Mouse (Mus musculus) frontal cortex, adult (tissue): ENCODE data around the gene Bcar3.
A peak's percentile ranks its signal among the peaks of the same experiment; 100 is the strongest.
"Not testable (repeated sequence)": the region's sequence is repeated elsewhere in the genome, so short reads cannot be mapped to it uniquely, and the experiment has no call there.

Experiments
- ATAC-seq: cut with Nextera tagmentation; 2 replicates; pipeline ENCODE4 v1.9.2; 2017; ENCODE audit warnings: mild to moderate bottlenecking, moderate library complexity, mixed read lengths; ENCODE audit not compliant: low TSS enrichment

The Bcar3 gene

DNA sequence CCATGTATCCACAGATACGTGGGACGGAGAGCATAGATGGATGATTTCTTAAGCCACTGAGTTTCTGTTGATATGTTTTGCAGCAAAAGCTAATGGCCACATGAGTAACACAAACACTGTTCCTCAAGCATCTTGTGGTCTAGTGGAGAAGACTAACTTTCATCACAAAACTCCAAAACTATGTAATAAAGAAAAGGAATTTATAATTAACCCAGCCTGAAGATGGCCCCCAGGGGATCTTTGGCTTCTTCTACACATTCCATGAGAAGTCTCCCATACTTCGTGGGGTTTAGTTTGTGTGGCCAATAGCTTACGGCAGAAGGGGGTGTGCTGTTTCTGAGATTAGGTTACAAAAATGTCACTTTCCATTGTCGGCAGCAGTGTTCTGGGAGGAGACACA lies 92.5 kb downstream of the Bcar3 start:
- ATAC-seq = no peak

DNA sequence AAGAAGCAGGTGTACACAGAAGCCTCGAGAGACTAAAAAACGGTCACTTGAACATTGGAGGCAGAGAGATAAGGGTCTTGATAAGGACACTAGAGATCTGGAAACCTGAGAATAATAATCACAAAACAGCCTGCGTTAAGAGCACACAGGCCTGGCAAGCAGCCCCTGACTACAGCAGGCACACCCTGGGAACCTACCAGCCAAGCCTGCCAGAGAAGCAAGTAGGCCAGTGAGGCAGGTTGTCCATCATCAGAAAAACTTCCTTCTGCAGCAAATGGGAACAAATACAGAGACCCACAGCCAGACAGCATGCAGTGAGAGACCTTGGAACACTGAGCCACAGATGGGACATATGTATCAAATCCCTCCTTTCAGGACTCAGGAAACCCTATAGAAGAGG lies 93.8 kb downstream of the Bcar3 start:
- no peak for ATAC-seq

DNA sequence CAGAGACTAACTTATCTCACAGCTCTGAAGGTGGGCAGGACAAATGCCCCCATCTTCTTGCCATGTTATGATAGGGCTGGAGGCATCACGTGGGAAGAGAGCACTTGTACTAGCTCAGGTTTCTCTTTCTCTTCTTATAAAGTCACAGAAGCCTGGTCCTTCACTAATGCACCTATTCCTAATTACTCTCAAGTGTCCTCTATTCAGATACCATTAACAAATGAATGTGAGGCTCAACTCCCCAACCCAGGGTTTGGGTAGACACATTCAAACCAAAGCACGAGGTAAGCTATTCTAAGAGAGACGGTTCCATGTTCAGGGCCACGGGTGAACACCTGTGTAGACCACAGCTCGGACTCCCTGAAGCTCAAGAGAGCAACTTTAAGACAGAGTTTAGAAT lies 96.0 kb downstream of the Bcar3 start:
- no peak for ATAC-seq

DNA sequence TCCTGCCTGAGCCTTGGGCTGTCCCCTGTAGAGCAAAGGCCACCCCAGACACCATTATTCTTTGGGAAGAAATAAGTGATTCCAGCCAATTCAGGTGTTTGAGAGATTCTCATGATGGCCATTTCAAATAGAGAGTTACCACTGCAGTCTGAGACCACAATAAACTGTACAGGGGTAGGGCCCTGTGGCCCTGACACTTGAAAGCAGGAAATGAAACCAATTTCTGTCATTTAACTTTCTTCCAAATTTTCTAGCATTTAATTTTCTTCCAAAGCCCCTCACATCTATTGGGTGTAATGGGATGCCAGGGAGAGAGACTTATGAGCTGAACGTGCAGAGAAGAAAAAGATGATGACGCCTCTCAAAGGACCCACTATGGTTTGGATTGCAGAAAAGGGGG lies 97.2 kb downstream of the Bcar3 start:
- no peak for ATAC-seq

DNA sequence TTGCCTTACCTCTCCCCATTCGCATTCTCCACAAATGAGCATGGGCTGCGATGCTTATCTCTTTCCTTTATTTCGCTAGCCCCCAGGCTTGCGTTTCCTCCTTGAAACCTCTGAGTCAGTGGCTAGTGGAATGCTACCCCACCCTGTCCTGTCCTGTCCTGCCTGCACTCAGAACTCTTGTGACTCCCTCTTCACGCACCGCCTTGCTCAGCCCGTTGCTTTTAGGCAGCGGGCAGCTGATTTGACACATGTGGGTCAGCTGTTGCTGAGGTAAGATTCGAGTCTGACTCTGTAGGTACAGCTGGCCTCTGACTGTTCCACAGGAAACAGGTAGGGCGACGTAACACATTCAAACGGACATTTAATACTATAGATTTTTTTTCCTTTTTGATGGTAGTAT lies 97.9 kb downstream of the Bcar3 start:
- no peak for ATAC-seq

DNA sequence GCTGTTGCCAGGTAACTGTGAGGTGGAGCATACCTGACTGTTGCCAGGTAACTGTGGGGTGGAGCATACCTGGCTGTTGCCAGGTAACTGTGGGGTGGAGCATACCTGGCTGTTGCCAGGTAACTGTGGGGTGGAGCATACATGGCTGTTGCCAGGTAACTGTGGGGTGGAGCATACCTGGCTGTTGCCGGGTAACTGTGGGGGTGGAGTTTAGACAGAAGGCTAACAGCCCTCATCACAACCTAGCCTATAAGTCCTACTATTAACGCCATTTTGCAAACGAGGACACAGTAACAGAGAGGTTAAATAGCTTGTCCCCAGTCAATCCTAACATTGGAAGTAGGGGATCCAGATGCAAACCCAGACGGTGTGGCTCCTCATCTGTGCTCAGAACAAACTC lies 99.5 kb downstream of the Bcar3 start:
- not testable (repeated sequence) for ATAC-seq

DNA sequence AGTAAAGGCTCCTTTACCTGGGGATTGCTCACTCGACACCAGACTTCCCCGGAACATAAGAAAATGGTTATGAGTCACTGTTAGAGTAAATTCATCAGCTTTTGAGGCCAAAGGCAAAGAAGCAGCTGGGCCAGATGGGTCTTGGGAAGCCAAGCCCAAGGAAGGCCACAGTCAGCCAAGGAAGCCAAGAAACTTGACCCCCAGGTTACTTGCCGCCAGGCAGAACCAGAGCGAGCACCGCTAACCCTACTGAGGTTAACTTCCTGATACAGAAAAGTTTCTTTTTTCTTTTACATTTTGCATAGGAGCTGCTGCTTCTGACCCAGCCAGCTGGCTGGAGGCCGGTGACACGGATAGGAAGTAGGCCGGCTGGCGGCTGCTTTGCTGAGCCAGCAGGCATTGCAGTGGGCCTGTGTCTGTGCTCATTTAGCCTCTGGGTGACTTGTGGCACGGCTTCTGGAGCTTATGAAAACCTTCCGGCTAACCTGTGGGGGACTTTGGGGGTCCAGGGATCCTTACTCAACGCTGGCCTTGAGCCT lies 100.0 kb downstream of the Bcar3 start:
- peak; percentile 70 for ATAC-seq

DNA sequence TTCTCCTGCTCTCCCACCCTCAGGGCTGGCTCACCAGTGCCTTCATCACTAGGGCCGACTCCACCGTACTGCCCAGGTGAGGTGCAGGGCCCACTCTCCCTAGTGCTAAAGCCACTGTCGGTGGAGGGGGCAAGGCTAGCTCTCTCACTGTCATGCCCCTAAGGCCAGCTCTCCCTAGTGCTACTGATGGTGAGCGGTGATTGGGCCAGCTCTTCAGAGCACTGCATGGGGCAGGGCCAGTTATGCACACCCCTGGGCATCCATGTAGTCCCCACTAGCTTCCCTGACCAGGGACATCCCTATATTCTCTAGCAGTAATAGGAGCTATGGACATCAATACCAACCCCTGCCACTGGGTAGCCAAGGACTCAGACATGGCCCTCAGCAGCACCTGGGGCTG lies 103.0 kb downstream of the Bcar3 start:
- no peak for ATAC-seq

DNA sequence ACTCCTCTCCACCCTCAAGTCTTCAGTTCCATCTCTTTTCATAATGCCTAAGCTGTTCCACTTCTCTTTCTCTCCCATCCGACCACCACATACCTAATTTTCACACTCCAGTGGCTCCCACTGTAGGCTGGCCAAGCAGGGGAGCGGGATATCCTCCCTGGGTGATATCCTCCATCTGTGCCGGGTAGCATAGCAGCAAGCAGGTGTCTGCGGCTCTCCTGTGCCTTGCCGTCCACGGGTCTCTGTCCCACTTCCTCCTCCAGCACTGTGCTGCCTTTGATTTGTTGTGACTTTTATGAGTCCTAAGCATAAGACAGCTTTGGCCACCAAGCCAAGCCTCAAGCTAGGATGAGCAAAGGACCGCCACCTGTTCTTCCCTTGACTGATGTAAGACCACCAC lies 103.5 kb downstream of the Bcar3 start:
- ATAC-seq = no peak

DNA sequence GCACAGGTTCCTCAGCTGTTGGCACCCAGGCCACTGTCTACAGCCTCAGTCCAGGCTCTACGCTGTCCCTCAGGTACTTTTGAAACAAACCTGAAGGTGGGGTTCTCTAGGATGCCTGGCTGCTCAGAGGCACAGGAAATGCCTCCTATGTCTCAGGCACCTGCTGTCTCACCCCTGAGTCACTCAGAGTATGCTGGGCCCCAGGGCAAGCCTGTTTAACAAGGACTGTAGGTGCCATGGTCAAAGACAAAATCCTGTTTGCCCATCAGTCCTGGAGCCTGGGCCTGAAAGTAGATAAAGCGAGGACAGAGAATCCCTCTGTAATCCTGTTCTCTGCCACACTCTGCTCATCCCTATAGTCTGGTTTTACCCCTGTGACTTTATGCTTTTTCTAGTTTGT lies 107.1 kb downstream of the Bcar3 start:
- no peak for ATAC-seq

DNA sequence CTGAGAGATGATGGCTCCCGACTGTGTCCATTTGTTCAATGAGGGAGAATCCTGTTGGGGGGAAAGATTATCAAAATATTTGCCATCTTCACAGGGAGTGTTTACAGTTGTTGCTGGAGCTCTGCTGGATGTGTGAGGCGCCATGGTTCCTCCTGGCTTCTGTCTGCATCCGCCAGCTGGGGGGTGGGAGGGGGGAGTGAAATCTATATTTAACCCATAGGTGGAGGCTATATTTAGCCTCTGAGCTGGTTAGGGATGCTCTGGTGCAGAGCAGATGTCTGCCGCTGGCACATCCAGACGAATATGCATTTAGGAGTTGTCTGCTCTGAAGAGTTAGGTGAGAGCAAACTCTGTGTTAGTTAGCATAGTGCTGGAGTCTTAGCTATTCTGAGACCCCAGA lies 108.2 kb downstream of the Bcar3 start:
- peak; percentile 78 for ATAC-seq

DNA sequence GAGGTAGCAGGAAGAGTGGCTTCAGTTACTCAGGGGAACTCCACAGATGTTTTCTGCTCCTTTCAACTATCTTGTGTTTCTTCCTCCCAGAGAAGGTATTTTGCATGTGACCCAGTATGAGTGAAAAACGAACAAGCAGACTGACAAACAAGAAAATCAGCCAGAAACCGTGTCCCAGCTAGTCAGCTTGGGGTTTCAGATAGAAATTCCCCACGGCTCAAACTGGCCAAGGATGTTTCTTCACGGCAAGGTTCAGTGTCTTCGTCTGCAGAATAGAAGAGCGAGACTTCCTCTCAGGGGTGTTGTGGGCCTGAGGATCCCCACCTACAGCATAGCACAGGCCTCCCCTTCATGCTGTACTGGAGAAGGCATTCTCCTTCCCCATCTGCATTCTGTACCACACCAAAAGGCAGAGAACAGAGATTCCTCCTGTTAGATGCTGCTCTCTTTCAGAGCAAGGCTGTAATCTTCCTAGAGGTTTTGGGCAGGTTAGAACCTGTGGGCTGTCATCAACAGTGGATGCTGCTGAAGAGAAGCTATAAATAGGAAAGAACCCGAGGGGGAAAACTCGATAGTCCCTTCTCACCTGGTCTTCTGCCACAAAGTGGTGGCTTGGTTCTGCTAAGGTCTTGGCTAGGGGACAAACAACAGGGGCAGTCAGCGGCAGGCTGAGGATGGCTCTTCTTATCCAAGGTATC lies 110.1 kb downstream of the Bcar3 start:
- no peak for ATAC-seq

DNA sequence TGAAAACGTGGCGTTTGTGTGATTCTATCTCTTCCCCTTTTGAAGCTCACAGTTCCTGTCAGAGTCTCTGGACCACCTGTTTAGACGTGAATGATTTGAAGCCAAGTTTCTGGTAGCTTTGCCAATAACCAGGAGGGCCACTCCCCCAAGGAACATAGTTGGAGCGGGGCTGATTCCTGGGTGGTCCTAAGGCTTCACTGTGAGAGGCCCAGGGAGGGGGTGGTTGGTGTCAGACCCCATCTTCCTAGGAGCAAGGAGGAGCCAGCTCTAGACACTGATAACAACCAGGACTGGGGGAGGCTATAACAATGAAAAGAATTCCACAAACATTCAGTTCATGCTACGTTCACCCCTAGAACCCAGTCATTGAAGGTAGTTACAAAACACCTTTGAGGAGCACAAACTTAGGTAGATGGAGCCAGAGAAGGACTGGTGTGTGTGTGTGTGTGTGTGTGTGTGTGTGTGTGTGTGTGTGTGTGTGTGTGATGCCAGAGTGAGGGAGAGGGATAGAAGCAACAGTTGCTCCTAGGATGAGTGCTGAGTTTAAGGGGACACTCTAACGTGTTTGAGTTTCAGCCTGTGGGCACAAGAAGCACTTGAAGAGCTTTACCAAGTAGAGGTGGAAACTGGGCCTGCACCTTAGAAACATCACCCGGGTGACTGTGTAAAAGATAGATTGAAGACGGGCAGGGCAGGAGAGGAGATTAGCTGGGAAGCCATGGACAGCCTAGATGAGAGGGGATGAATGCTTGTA lies 111.4 kb downstream of the Bcar3 start:
- ATAC-seq = no peak

DNA sequence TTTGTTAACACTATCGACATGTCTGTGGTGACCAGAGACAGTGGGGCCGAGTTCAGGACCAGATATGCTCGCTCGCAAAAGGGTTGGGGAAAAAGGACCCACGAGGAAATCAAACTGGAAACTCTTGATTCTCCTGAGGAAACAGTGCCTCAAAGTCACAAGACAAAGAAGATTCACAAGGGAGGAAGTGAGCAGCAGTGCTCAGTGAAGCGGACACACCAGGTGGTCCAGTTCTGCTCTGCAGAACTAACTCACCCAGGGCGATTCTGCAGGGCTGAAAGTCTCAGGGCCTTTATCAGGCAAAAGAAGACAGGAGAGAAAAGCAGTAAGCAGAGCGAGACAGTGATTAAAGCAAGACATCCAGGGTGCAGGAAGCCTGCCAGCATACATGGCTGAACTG lies 112.5 kb downstream of the Bcar3 start:
- ATAC-seq = no peak

DNA sequence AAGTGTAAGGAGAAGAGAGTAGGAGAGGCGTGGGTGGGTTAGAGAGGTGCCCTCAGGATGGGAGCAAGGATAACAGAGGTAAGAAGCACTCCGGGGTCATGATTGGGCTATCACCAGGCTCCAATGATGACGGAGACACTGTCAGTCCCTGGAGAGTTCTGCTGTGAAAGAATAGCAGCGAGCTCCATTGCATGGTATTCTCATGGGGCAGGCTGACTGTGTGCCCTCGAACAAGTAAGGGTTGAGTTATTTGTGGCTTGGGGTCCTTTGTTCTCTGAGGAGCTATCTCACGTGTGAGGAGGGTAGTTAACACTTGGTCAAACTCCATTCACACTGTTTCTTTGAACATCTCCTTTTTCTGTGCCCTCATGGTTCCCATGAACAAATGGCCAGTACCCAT lies 113.8 kb downstream of the Bcar3 start:
- ATAC-seq = no peak

DNA sequence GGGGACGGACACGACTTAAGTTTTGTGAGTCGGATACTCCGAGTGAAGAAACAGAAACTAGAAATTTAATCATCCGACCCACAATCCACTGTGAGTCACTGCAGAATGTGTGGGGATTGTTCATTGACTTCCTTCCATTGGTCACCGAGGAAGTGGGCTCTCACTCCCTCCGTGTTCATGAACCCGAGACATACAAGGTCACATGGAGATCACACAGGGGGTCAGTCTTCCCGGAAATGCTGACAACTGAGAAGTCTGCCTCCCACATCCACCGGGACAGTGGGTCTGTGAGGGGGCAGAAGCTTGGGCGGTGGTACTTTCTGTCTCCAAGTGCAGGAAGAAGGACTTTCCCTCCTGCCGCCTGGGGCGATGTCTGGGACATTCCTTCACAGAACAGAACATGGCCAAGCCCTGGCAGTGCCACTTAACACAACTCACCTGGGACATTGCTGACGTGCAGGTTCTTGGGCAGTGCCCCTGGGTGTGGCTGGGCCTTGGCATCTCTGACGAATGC lies 114.9 kb downstream of the Bcar3 start:
- no peak for ATAC-seq

DNA sequence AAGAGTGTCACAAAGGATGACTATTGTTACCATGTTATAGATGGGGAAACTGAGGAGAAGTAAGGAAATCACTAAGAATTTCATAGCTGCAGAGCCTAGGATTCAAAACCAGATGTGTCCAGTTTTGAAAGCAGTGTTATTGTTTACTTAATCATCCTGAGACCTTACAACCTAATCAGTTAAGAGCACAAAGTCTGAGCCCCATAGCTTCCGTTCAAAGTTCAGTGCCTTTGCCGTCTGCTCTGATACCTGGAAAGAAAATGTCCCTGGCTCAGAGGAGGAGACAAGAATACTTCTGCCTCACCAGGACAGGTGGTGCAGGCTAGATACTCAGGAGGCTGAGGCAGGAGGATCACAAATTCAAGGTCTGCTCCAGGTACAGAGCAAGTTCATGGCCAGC lies 117.7 kb downstream of the Bcar3 start:
- no peak for ATAC-seq

DNA sequence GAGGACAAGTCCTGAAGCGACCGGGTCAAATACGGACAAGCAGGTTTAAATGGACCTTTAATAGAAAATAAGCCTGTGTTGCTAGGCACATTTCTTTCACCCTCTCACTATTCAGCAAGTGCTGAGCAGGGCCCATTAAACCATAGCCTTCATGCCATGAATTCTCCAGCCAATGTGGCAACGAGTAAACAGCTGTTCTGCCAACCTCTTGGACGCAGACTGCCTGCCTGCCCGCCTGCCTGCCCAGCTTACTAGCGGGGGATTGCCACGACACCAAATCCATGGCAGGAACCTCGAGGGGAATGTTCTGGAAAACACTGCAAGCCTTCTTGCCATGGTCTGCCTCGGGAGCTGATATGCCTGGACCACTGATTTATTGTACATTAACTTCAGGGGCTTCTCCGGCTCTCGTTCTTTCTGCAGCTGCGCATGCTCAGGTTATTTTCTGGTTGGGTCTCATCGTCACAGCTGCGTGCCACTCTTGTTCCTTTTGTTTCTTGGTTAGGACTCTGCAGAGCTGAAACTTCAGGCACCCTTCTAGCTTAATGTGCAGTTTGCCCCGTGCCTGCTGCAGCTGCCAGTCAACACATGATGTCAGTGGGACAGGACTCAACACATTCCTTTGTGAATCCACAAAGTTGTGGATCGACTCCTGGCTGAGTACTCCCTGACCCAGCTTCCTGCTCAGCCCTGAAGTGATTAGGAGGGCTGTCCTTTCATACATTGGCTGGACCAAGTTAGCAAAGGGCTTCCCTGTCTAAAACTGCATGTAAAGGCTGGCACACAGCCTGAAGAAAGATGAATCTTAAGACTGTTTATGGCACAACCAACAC lies 120.0 kb downstream of the Bcar3 start:
- peak; percentile 55 for ATAC-seq

DNA sequence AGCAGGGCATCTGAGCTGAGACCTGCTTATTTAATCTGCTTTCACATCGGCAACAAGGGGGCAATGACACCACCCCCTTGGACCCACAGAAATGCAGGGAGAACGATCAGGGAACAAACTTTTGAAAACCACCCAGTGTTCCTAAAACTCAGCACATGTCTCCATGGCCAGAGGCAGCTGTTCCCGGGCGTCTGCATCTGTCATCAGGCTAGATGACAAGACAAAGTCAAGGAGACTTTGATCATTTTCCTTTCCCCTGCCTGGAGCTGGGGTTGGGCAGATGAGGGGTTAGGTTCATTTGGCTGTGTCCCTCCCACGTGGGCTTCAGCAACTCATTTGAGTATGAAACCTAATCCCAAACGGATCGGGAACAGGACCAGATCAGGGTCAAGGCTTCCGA lies 120.9 kb downstream of the Bcar3 start:
- no peak for ATAC-seq

DNA sequence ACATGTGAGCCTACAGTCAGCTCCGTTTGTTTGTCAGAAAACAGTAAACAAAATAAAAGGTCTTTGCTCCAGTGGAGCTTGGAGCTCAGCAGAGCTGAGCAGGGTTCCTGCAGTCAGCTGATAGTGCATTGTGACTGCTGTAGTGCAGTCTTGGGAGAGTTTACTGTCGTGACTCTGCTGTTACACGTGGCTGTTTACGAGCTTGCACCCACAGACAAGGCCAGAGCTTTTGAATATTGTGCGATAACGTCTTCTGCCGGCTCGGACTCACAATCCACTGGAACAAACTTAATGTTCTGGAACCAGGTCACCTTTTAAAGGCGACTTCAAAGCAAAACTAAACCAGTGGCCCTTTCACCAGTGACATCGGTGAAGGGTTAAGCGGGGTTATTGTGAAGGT lies 123.5 kb downstream of the Bcar3 start:
- ATAC-seq = no peak

DNA sequence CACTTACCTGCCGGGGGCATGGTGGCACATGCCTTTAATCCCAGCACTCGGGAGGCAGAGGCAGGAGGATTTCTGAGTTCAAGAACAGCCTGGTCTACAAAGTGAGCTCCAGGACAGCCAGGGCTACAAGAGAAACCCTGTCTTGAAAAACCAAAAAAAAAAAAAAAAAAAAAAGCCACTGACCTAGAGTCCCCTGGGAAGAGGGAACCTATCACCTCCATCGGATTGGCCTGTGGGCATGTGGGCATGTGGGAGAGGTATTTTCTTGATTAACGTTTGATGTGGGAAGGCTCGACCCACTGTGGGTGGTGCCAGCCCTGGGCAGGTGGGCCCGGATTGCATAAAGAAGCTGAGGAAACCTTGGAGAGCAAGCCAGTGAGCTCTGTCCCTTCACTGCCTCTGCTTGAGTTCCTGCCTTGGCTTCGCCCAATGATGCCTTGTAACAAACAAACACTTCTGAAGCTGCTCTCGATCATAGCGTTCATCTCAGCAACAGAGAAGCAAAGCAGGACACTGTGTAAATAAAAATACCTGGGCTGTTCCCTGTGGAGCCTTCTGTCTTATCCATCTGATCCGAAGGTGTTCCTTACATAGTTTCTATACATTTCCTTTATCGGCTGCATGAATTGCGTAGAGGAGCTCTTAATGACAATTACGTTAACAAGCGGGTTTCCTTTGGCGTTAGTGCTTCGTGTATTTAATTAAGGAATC lies 124.8 kb downstream of the Bcar3 start:
- ATAC-seq = no peak
